Mouse (Mus musculus): Measurements from ENCODE around the gene Slc38a7. TPM values are rescaled to one million over a fixed set of nuclear protein-coding genes. Genes with fewer than 3 reads are reported as not detected.
"Not testable (repeated sequence)": the region's sequence is repeated elsewhere in the genome, so short reads cannot be mapped to it uniquely, and the experiment has no call there.

The Slc38a7 gene
- polyA plus RNA-seq, 1 experiment, result 25.4 TPM

GRCm38 (mm10) chr8:95871690-95872089, 18.4 kb upstream of the Slc38a7 start:
- 89% methylated on average over 16 of the region's 16 CpGs for WGBS

GRCm38 (mm10) chr8:95864851-95865250, 11.5 kb upstream of the Slc38a7 start:
- not testable (repeated sequence) for DNase-seq; H3K4me3 ChIP-seq (replicated peaks; ENCODE audit: insufficient read depth, low read depth, low read length); H3K27ac ChIP-seq (ENCODE audit: insufficient read depth, low read length); H3K4me1 ChIP-seq (ENCODE audit: control insufficient read depth, insufficient read depth, low read length); H3K27me3 ChIP-seq (ENCODE audit: control insufficient read depth, insufficient read depth, low read length)
- WGBS, result 96% methylated on average over 18 of the region's 18 CpGs

More at GRCm38 (mm10) chr8:95871690-95872089, 18.4 kb upstream of the Slc38a7 start:
- H3K27me3 ChIP-seq (ENCODE audit: control insufficient read depth, insufficient read depth, low read length), result no peaks in the 10 kb centered on the region
- TF ChIP-seq POLR2A (IDR thresholded peaks at IDR 0.05; ENCODE audit: borderline replicate concordance, insufficient read depth, low read length) (no peak), CTCF (IDR thresholded peaks at IDR 0.05; ENCODE audit: borderline replicate concordance, insufficient read depth, low read depth, low read length) (no peak)
- no peak overlapping the region for H3K4me3 ChIP-seq (replicated peaks; ENCODE audit: insufficient read depth, low read depth, low read length)
- no peak overlapping the region for H3K27ac ChIP-seq (ENCODE audit: insufficient read depth, low read length)
- DNase-seq, result no peak
- H3K4me1 ChIP-seq (ENCODE audit: control insufficient read depth, insufficient read depth, low read length), result no peaks in the 10 kb centered on the region

GRCm38 (mm10) chr8:95863761-95864440, 10.6 kb upstream of the Slc38a7 start:
- 49% methylated on average over 11 of the region's 11 CpGs for WGBS
- not testable (repeated sequence) for DNase-seq; H3K27ac ChIP-seq (ENCODE audit: insufficient read depth, low read length)

GRCm38 (mm10) chr8:95854174-95854573, 835 bp upstream of the Slc38a7 start:
- Histone ChIP-seq H3K4me1 (ENCODE audit: control insufficient read depth, insufficient read depth, low read length) (peaks cover 6% of the 10 kb centered on the region; the same call in 1 of the 2 replicates), H3K4me3 (replicated peaks; ENCODE audit: insufficient read depth, low read depth, low read length) (no peak overlapping the region), H3K27me3 (ENCODE audit: control insufficient read depth, insufficient read depth, low read length) (no peaks in the 10 kb centered on the region), H3K27ac (ENCODE audit: insufficient read depth, low read length) (no peak overlapping the region)
- WGBS, result 83% methylated on average over 6 of the region's 6 CpGs
- DNase-seq, result no peak
- TF ChIP-seq CTCF (IDR thresholded peaks at IDR 0.05; ENCODE audit: borderline replicate concordance, insufficient read depth, low read depth, low read length) (no peak), POLR2A (IDR thresholded peaks at IDR 0.05; ENCODE audit: borderline replicate concordance, insufficient read depth, low read length) (no peak)

More at GRCm38 (mm10) chr8:95863761-95864440, 10.6 kb upstream of the Slc38a7 start:
- not testable (repeated sequence) for H3K4me1 ChIP-seq (ENCODE audit: control insufficient read depth, insufficient read depth, low read length); H3K4me3 ChIP-seq (replicated peaks; ENCODE audit: insufficient read depth, low read depth, low read length); H3K27me3 ChIP-seq (ENCODE audit: control insufficient read depth, insufficient read depth, low read length)

- TF ChIP-seq POLR2A (IDR thresholded peaks at IDR 0.05; ENCODE audit: borderline replicate concordance, insufficient read depth, low read length), result no peak
- no peak for TF ChIP-seq CTCF (IDR thresholded peaks at IDR 0.05; ENCODE audit: borderline replicate concordance, insufficient read depth, low read depth, low read length)
- H3K27me3 ChIP-seq (ENCODE audit: control insufficient read depth, insufficient read depth, low read length), result no peaks in the 10 kb centered on the region
- DNase-seq, result peak in 1 of 2 experiments; percentile 13
- WGBS, result 56% methylated on average over 4 of the region's 4 CpGs
- H3K4me1 ChIP-seq (ENCODE audit: control insufficient read depth, insufficient read depth, low read length), result peaks cover 6% of the 10 kb centered on the region; the same call in 1 of the 2 replicates
- H3K27ac ChIP-seq (ENCODE audit: insufficient read depth, low read length), result no peak overlapping the region
- peak overlapping the region; percentile 84 for H3K4me3 ChIP-seq (replicated peaks; ENCODE audit: insufficient read depth, low read depth, low read length)
Measured at GRCm38 (mm10) chr8:95852290-95852689, 1.0 kb downstream of the Slc38a7 start.

GRCm38 (mm10) chr8:95850326-95850725, 3.0 kb downstream of the Slc38a7 start:
- TF ChIP-seq POLR2A (IDR thresholded peaks at IDR 0.05; ENCODE audit: borderline replicate concordance, insufficient read depth, low read length) (no peak), CTCF (IDR thresholded peaks at IDR 0.05; ENCODE audit: borderline replicate concordance, insufficient read depth, low read depth, low read length) (no peak)
- 86% methylated on average over 2 of the region's 2 CpGs for WGBS
- H3K4me3 ChIP-seq (replicated peaks; ENCODE audit: insufficient read depth, low read depth, low read length), result no peak overlapping the region

GRCm38 (mm10) chr8:95848734-95849464, 4.4 kb downstream of the Slc38a7 start:
- Histone ChIP-seq H3K27me3 (ENCODE audit: control insufficient read depth, insufficient read depth, low read length) (no peaks in the 10 kb centered on the region), H3K27ac (ENCODE audit: insufficient read depth, low read length) (no peak overlapping the region), H3K4me3 (replicated peaks; ENCODE audit: insufficient read depth, low read depth, low read length) (no peak overlapping the region), H3K4me1 (ENCODE audit: control insufficient read depth, insufficient read depth, low read length) (peaks cover 6% of the 10 kb centered on the region; the same call in 1 of the 2 replicates)
- TF ChIP-seq POLR2A (IDR thresholded peaks at IDR 0.05; ENCODE audit: borderline replicate concordance, insufficient read depth, low read length), result no peak
- TF ChIP-seq CTCF (IDR thresholded peaks at IDR 0.05; ENCODE audit: borderline replicate concordance, insufficient read depth, low read depth, low read length), result no peak
- WGBS, result 79% methylated on average over 19 of the region's 19 CpGs
- no peak for DNase-seq

More at GRCm38 (mm10) chr8:95850326-95850725, 3.0 kb downstream of the Slc38a7 start:
- Histone ChIP-seq H3K4me1 (ENCODE audit: control insufficient read depth, insufficient read depth, low read length) (peaks cover 6% of the 10 kb centered on the region; the same call in 1 of the 2 replicates), H3K27ac (ENCODE audit: insufficient read depth, low read length) (no peak overlapping the region), H3K27me3 (ENCODE audit: control insufficient read depth, insufficient read depth, low read length) (no peaks in the 10 kb centered on the region)
- DNase-seq, result no peak

GRCm38 (mm10) chr8:95848061-95848551, 5.2 kb downstream of the Slc38a7 start:
- 74% methylated on average over 24 of the region's 24 CpGs for WGBS
- Histone ChIP-seq H3K4me3 (replicated peaks; ENCODE audit: insufficient read depth, low read depth, low read length) (no peak overlapping the region), H3K27ac (ENCODE audit: insufficient read depth, low read length) (no peak overlapping the region), H3K4me1 (ENCODE audit: control insufficient read depth, insufficient read depth, low read length) (peaks cover 6% of the 10 kb centered on the region; the same call in 1 of the 2 replicates), H3K27me3 (ENCODE audit: control insufficient read depth, insufficient read depth, low read length) (no peaks in the 10 kb centered on the region)
- DNase-seq, result no peak
- no peak for TF ChIP-seq CTCF (IDR thresholded peaks at IDR 0.05; ENCODE audit: borderline replicate concordance, insufficient read depth, low read depth, low read length)
- TF ChIP-seq POLR2A (IDR thresholded peaks at IDR 0.05; ENCODE audit: borderline replicate concordance, insufficient read depth, low read length), result no peak

Data from cerebellum, adult 2 months (tissue).